Mouse (Mus musculus): ENCODE results near the gene Eno2.
A peak's percentile ranks its signal among the peaks of the same experiment; 100 is the strongest.

DNA sequence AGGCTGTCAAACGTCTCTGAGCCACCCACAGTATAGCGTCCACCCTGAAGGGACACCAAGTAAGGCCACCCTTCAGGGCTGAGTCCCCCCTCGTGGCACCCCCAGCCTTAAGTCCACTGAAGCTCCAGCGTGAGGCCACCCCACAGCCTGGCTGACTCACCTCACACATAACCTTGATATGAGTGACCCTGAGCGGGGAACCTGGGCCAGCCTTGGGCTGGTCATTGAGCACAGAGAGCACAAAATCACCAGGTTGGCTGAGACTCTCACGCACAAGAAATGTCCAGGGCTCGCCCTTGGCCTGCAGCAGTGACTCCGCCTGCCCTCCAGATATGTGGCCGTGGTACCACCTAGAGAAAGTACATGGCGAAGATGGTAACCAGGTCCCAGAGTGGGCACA, 40.9 kb downstream of the Eno2 start:
- no peak for TF ChIP-seq MAX (IDR thresholded peaks at IDR 0.05; ENCODE audit: low read length)
- no peak for TF ChIP-seq ZNF384 (IDR thresholded peaks at IDR 0.05; ENCODE audit: low read depth, low read length)
- 0 out of 2 replicates have a peak, but pooled peaks have one; percentile 10 for TF ChIP-seq POLR2A (IDR thresholded peaks at IDR 0.05; ENCODE audit: low read depth, low read length)
- no peak for TF ChIP-seq CTCF (conservative IDR thresholded peaks at IDR 0.05 in 1 of 2, IDR thresholded peaks at IDR 0.05 in 1 of 2; ENCODE audit: low read depth in 2 of 2, low read length in 2 of 2)
